Mouse (Mus musculus) megakaryocyte, embryonic 14.5 days (primary cell): ENCODE measurements around the gene Rab33b.

Source experiments
- FLI1 ChIP-seq: IDR thresholded peaks from 2 replicates; pipeline ENCODE4 v1.6.1; 2012; ENCODE audit warnings: low read length, inconsistent platforms, mixed read lengths
- GATA1 ChIP-seq: IDR thresholded peaks from 3 replicates; pipeline ENCODE4 v1.6.1; 2012; ENCODE audit warnings: mixed read lengths, low read length, inconsistent platforms, borderline replicate concordance

GRCm38 (mm10) chr3:51495646-51496045 is 11.9 kb downstream of the Rab33b start:
- no peak for TF ChIP-seq GATA1
- no peak for TF ChIP-seq FLI1
